Mouse (Mus musculus): Measurements from ENCODE around the gene Smim5. TPM values are rescaled to one million over a fixed set of nuclear protein-coding genes. Genes with fewer than 3 reads are reported as not detected.
A peak's percentile ranks its signal among the peaks of the same experiment; 100 is the strongest.

Gene Smim5
- total and polyA plus RNA-seq, 3 experiments: 0.42 to 1.4 (median 0.98) TPM

GRCm38 (mm10) chr11:115859143-115859945 is 40.4 kb upstream of the Smim5 start:
- Histone ChIP-seq H3K4me3 (replicated peaks in 1 of 3; ENCODE audit: low read depth in 2 of 3, low read length in 2 of 3, poor library complexity in 1 of 3) (peak overlapping the region in 1 of 3 experiments; percentile 21), H3K4me1 (ENCODE audit: control insufficient read depth in 1 of 2, insufficient read depth in 2 of 2) (peaks cover 3 to 4% of the 10 kb centered on the region in 2 experiments; a peak in 2 of 4 replicates), H3K9ac (ENCODE audit: insufficient read depth, low read depth) (no peak overlapping the region), H3K9me3 (replicated peaks; ENCODE audit: low read length) (no peaks in the 10 kb centered on the region), H3K4me2 (ENCODE audit: insufficient read depth, low read depth, poor library complexity, severe bottlenecking) (peak overlapping the region; percentile 64; the same call in 1 of the 2 replicates), H3K79me2 (replicated peaks; ENCODE audit: control insufficient read depth, extremely low read depth, insufficient read depth, poor library complexity, severe bottlenecking) (no peaks in the 10 kb centered on the region), H3K27me3 (replicated peaks) (peaks cover 45% of the 10 kb centered on the region), H3K36me3 (replicated peaks in 1 of 2; ENCODE audit: control insufficient read depth in 1 of 2, insufficient read depth in 1 of 2, low read length in 1 of 2) (peaks cover 5 to 14% of the 10 kb centered on the region in 2 experiments), H3K27ac (ENCODE audit: insufficient read depth, low read depth) (no peak overlapping the region)
- dilution Hi-C loops (cut with MboI; ENCODE audit: extremely low pct_ligation_motif_present, extremely low pct_unique_long_range_greater_than_20kb, low sequenced_read_pairs) (no loop called here), in situ Hi-C loops (cut with MboI; ENCODE audit: low pct_ligation_motif_present, low pct_unique_long_range_greater_than_20kb, low sequenced_read_pairs) (no loop called here)
- DNase-seq (ENCODE audit: extremely low read depth): peak; percentile 78
- TF ChIP-seq SMC3 (IDR thresholded peaks at IDR 0.05; ENCODE audit: low read depth, low read length): peak; percentile 85
- peak; percentile 76; the same call in 1 of the 2 replicates for TF ChIP-seq UBTF (IDR thresholded peaks at IDR 0.05; ENCODE audit: low read depth, low read length)
- 0 out of 2 replicates have a peak, but pooled peaks have one; percentile 7 for TF ChIP-seq MEF2A (IDR thresholded peaks at IDR 0.05; ENCODE audit: borderline replicate concordance, low read depth, low read length)
- no peak for TF ChIP-seq E2F4 (IDR thresholded peaks at IDR 0.05; ENCODE audit: insufficient replicate concordance, low read depth, low read length)
- peak; percentile 34 to 99 for TF ChIP-seq CTCF (conservative IDR thresholded peaks at IDR 0.05 in 1 of 2, IDR thresholded peaks at IDR 0.05 in 1 of 2; ENCODE audit: low read depth in 2 of 2, low read length in 2 of 2)
- TF ChIP-seq RAD21 (IDR thresholded peaks at IDR 0.05; ENCODE audit: low read depth, low read length): peak; percentile 73

DNA sequence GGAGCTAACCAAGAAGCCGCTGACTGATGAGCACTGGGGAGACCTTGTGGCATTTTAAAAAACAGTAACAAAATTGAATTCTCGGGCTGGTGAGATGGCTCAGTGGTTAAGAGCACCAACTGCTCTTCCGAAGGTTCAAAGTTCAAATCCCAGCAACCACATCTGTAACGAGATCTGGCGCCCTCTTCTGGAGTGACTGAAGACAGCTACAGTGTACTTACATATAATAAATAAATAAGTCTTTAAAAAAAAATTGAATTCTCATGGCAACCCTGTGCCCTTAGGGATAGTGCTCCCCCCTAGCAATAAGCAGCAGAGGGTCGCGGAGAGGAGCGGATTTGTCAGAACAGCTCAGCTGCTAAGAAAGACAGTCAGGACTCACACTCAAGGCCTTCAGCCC is 35.9 kb upstream of the Smim5 start:
- no peak overlapping the region for H3K4me2 ChIP-seq (ENCODE audit: insufficient read depth, low read depth, poor library complexity, severe bottlenecking)
- H3K4me3 ChIP-seq (replicated peaks in 1 of 3; ENCODE audit: low read depth in 2 of 3, low read length in 2 of 3, poor library complexity in 1 of 3): no peak overlapping the region
- H3K4me1 ChIP-seq (ENCODE audit: control insufficient read depth in 1 of 2, insufficient read depth in 2 of 2): peaks cover 3 to 4% of the 10 kb centered on the region in 2 experiments; a peak in 2 of 4 replicates
- no peak for DNase-seq (ENCODE audit: extremely low read depth)
- no peaks in the 10 kb centered on the region for H3K36me3 ChIP-seq (replicated peaks in 1 of 2; ENCODE audit: control insufficient read depth in 1 of 2, insufficient read depth in 1 of 2, low read length in 1 of 2)
- in situ Hi-C loops (cut with MboI; ENCODE audit: low pct_ligation_motif_present, low pct_unique_long_range_greater_than_20kb, low sequenced_read_pairs) (no loop called here), dilution Hi-C loops (cut with MboI; ENCODE audit: extremely low pct_ligation_motif_present, extremely low pct_unique_long_range_greater_than_20kb, low sequenced_read_pairs) (no loop called here)
- H3K79me2 ChIP-seq (replicated peaks; ENCODE audit: control insufficient read depth, extremely low read depth, insufficient read depth, poor library complexity, severe bottlenecking): no peaks in the 10 kb centered on the region
- no peaks in the 10 kb centered on the region for H3K9me3 ChIP-seq (replicated peaks; ENCODE audit: low read length)
- H3K27me3 ChIP-seq (replicated peaks): peaks cover 76% of the 10 kb centered on the region
- TF ChIP-seq E2F4 (IDR thresholded peaks at IDR 0.05; ENCODE audit: insufficient replicate concordance, low read depth, low read length): no peak
- peak; percentile 17 to 46; a peak in 2 of 4 replicates for TF ChIP-seq CTCF (conservative IDR thresholded peaks at IDR 0.05 in 1 of 2, IDR thresholded peaks at IDR 0.05 in 1 of 2; ENCODE audit: low read depth in 2 of 2, low read length in 2 of 2)
- no peak overlapping the region for H3K9ac ChIP-seq (ENCODE audit: insufficient read depth, low read depth)
- H3K27ac ChIP-seq (ENCODE audit: insufficient read depth, low read depth): no peak overlapping the region

DNA sequence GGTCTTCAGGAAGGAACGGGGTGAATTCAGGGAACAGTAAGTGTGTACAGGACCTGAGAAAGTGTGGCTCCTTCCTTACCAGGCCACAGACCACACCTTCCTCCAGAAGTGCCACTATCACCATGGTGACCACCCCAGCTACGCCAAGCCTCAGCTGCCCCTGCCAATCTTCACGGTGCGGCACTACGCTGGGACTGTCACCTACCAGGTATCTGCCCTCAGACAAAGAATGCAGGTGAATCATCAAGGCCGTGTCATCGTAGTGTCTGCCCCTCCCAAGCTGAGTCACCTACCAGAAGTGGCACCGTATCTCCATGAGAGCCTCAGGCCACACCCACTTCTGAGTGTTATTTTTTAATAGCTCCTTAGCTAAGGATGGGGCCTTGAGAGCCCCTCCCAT is 30.4 kb upstream of the Smim5 start:
- no peak for TF ChIP-seq POLR2AphosphoS2 (IDR thresholded peaks at IDR 0.05; ENCODE audit: low read depth, low read length)
- no peak for TF ChIP-seq MEF2A (IDR thresholded peaks at IDR 0.05; ENCODE audit: borderline replicate concordance, low read depth, low read length)
- TF ChIP-seq MAX (IDR thresholded peaks at IDR 0.05; ENCODE audit: low read length): no peak

More for the DNA sequence above, 30.4 kb upstream of the Smim5 start:
- peaks cover 40% of the 10 kb centered on the region for H3K27me3 ChIP-seq (replicated peaks)
- H3K4me2 ChIP-seq (ENCODE audit: insufficient read depth, low read depth, poor library complexity, severe bottlenecking): no peak overlapping the region
- in situ Hi-C loops (cut with MboI; ENCODE audit: low pct_ligation_motif_present, low pct_unique_long_range_greater_than_20kb, low sequenced_read_pairs) (no loop called here), dilution Hi-C loops (cut with MboI; ENCODE audit: extremely low pct_ligation_motif_present, extremely low pct_unique_long_range_greater_than_20kb, low sequenced_read_pairs) (no loop called here)
- no peak overlapping the region for H3K27ac ChIP-seq (ENCODE audit: insufficient read depth, low read depth)
- peaks cover 7 to 11% of the 10 kb centered on the region in 2 experiments for H3K4me1 ChIP-seq (ENCODE audit: control insufficient read depth in 1 of 2, insufficient read depth in 2 of 2)
- no peak for DNase-seq (ENCODE audit: extremely low read depth)
- peaks cover 3% of the 10 kb centered on the region for H3K9me3 ChIP-seq (replicated peaks; ENCODE audit: low read length)
- H3K4me3 ChIP-seq (replicated peaks in 1 of 3; ENCODE audit: low read depth in 2 of 3, low read length in 2 of 3, poor library complexity in 1 of 3): no peak overlapping the region
- no peaks in the 10 kb centered on the region for H3K79me2 ChIP-seq (replicated peaks; ENCODE audit: control insufficient read depth, extremely low read depth, insufficient read depth, poor library complexity, severe bottlenecking)
- no peaks in the 10 kb centered on the region for H3K36me3 ChIP-seq (replicated peaks in 1 of 2; ENCODE audit: control insufficient read depth in 1 of 2, insufficient read depth in 1 of 2, low read length in 1 of 2)
- no peak overlapping the region for H3K9ac ChIP-seq (ENCODE audit: insufficient read depth, low read depth)

Data from CH12.LX (cell line).